Mouse (Mus musculus): Measurements from ENCODE around the gene Slf2.

GRCm38 (mm10) chr19:45031780-45032179 is 100.8 kb downstream of the Slf2 start:
- TF ChIP-seq CTCF (IDR thresholded peaks at IDR 0.05; ENCODE audit: low read depth, low read length), result peak; percentile 79
- no peak for TF ChIP-seq POLR2A (IDR thresholded peaks at IDR 0.05; ENCODE audit: borderline replicate concordance, low read depth, low read length)
